Mouse (Mus musculus): ENCODE results near the gene St5.

- TF ChIP-seq POLR2A (IDR thresholded peaks at IDR 0.05; ENCODE audit: borderline replicate concordance, control insufficient read depth, low read depth, low read length) (no peak), CTCF (IDR thresholded peaks at IDR 0.05; ENCODE audit: control insufficient read depth, insufficient read depth, low read length) (no peak)
These were observed 94.6 kb downstream of the St5 start for GRCm38 (mm10) chr7:109608831-109609230.

All from bone marrow, adult 2 months (tissue).